Mouse (Mus musculus) bone marrow, adult 2 months (tissue): Measurements from ENCODE around the gene Tshz2.

Experiments used
- CTCF ChIP-seq: fragments of 200-500 bp; IDR thresholded peaks from 2 replicates; pipeline ENCODE4 v1.5.1; 2011; ENCODE audit warnings: low read length, control low read depth; ENCODE audit not compliant: control insufficient read depth, insufficient read depth
- POLR2A ChIP-seq: fragments of 200-500 bp; IDR thresholded peaks from 2 replicates; pipeline ENCODE4 v1.6.1; 2011; ENCODE audit warnings: low read depth, mild to moderate bottlenecking, control low read depth, low read length, borderline replicate concordance; ENCODE audit not compliant: control insufficient read depth

DNA sequence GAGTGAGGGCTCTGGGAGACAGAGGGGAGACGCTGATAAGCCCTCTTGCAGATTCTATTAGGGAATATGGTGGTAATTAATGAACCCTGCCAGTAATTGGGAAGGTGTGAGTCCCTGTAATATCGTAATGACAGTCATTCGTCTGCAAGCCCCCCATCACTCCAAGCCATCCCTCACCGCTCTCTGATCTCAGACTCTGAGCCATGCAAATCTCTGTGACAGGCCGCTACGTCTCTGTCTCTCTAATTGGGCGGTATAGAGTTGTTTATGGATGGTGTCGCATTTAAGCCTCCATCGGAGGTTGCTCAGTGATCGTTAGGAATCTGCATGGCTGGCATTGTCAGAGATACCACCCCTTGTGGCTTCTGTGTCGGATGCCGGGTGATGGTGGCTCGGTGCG is 407.0 kb downstream of the Tshz2 start:
- no peak for TF ChIP-seq CTCF
- TF ChIP-seq POLR2A, result no peak
